Mouse (Mus musculus) layer of hippocampus, adult 9-11 months (tissue): Measurements from ENCODE around the gene Memo1.
A peak's percentile ranks its signal among the peaks of the same experiment; 100 is the strongest.
"Not testable (repeated sequence)": the region's sequence is repeated elsewhere in the genome, so short reads cannot be mapped to it uniquely, and the experiment has no call there.

Source experiments
- DNase-seq: peaks from one replicate; pipeline ENCODE4 v3.0.0; 2022

Gene Memo1

DNA sequence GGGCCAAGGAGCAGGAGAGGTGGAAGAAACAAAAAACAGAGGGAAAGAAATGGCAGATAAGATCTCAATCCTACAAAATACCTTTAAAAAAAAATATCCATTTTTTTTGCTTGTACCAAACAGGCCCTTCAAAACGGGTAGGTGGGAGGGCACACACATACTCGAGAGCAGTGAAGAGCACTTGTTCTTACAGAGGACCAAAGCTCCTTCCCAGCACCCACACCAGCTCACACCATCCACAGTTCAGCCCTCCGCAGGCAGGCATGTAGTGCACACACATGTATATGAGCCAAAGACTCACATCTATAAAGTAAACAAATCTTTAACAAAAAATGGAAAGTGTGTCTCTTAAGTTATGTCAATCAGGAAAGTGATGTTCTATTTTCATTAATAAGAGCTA, 52.5 kb downstream of the Memo1 start:
- DNase-seq: no peak

GRCm38 (mm10) chr17:74240322-74240721, 55.0 kb downstream of the Memo1 start:
- DNase-seq: no peak

DNA sequence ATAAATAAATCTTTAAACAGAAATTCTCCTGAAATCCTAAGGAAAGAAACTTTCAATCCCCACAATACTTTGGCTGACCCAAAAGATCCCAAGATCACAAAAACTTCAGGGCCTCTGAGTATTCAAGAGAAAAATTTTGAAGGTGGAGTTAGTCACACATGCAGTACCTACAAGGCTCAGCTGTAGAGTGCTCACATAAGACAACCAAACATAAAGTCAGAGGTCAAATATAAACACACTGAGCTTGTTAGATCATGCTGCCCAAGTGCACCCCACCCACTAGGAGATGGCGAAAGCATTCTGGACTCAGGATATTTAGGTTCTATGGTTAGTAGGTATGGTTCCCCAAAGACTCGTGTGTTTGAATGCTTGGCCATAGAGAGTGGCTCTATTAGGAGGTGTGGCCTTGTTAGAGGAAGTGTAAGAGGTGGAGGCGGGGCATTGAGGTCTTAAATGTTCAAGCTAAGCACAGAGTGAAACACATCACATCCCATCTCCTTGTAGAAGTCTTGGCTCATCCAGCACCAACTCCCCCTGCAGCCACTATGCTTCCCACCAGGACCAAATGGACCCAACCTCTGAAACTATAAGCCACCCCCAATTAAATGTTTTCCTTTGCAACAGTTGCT, 67.1 kb downstream of the Memo1 start:
- DNase-seq: no peak

- no peak for DNase-seq
Measured at GRCm38 (mm10) chr17:74217304-74217703, 78.0 kb downstream of the Memo1 start.

GRCm38 (mm10) chr17:74212831-74213524, 82.3 kb downstream of the Memo1 start:
- DNase-seq: not testable (repeated sequence)

DNA sequence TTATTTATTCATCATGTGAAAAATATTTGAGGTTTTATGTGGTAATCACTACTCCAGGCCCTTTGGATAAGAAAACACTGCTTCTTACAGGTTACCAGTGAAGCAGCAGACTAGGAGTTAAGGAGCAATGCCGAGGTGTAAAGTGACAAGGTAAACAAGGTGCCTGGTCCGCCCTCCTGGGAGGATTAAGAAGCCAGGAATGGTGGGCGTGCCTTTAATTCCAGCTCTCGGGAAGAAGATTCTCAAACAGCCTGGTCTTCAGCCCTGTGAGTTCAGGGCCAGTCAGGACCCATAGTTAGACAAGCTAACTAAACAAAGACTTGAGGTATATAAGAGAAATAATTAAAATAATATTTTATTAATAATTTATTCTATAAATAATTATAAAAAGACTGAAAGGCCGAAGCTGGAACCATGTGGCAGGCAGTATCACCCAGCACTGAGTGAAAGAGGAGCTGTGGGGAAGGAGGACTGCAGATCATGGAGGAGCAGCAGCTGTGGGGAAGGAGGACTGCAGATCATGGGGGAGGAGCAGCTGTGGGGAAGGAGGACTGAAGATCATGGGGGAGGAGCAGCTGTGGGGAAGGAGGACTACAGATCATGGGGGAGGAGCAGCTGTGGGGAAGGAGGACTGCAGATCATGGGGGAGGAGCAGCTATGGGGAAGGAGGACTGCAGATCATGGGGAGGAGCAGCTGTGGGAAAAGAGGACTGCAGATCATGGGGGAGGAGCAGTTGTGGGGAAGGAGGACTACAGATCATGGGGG, 86.0 kb downstream of the Memo1 start:
- no peak for DNase-seq

DNA sequence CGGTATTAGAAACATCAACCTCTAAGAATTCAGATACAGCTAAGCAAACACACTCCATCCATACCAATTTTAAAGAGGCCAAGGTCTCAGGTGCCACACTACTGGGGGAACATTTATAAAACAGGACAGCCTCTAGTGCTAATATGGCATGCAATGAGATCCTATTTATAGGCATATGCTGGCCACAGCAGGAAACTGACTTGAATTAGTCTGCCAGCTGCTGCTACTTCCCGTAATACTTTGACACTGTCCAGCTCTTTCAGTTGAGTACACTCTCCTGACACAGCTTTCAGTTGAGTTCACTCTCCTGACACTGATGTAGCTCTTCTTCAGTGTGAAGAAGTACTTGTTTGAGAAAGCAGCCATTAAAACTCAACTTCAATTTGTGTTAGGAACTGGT, 99.4 kb downstream of the Memo1 start:
- DNase-seq: no peak

DNA sequence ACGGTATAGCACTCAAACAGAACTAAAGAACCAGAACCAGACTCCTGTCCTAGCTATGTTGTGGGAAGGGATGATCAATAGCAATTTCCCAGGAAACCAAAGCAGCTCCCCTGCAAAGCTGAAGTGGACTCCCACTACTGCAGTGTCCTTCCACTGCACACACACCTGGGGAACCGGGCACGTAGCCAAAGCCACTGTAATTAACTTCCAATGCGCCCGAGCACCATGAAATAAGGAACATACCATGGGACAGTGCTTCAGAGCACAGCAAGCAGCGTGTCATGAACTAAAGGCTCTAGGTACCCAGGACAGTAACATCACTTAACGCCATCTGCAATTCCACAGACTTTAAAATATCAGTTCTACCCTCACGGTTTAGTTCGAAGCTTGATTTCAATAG, 100.6 kb downstream of the Memo1 start:
- no peak for DNase-seq

DNA sequence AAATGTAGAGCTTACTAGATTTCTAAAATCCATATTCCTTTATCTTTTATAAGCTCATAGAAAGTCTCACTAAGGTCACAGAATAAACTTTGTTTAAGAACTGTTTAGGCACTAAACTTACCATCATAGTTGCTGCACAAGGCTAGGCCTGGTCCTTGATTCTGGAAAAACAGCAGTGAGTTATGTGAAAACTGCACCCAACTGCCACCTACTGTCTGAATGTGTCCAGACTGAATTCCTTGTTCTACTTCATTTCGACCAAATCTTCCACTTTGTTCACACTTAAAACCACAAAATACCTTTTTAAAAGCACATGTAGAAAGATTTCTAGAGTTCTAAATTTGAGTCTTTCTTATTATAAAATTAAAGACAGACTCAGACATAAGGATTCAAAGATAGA, 101.9 kb downstream of the Memo1 start:
- no peak for DNase-seq

DNA sequence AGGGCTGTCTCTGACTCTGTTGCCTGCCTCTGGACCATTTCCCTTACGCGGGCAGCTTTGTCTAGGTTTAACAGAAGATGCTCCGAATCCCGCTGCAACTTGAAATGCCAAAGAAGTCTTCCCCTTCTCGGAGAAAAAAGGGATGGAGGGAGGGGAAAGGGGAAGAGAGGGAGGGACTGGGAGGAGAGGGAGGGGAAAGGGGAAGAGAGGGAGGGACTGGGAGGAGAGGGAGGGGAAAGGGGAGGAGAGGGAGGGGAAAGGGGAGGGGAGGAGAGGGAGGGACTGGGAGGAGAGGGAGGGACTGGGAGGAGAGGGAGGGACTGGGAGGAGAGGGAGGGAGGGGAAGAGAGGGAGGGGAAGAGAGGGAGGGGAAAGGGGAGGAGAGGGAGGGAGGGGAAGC, 103.9 kb downstream of the Memo1 start:
- no peak for DNase-seq

- DNase-seq: no peak
Measured at GRCm38 (mm10) chr17:74186197-74186596, 109.1 kb downstream of the Memo1 start.

GRCm38 (mm10) chr17:74184739-74185138, 110.6 kb downstream of the Memo1 start:
- DNase-seq: no peak

GRCm38 (mm10) chr17:74180889-74181288, 114.4 kb downstream of the Memo1 start:
- DNase-seq: no peak

GRCm38 (mm10) chr17:74179640-74180039, 115.7 kb downstream of the Memo1 start:
- not testable (repeated sequence) for DNase-seq

DNA sequence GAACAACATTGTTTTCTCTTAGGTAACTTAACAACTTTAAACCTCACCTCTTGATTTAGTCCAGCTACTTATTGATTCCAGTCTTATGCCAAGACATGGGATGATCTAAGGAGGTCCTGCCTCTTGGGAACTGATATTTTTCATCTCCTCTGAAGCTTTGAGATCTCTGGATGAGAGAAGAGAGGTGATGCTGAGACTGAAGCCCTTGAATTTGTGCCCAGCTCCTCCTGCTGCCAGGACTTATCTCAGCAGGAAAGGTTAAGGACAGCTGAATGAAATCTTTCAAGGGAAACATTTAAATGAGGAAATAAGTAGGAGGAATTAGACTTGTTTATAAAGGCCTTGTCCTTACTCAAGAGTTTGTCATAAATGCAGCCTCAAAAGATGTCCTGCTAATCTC, 121.6 kb downstream of the Memo1 start:
- DNase-seq: no peak

DNA sequence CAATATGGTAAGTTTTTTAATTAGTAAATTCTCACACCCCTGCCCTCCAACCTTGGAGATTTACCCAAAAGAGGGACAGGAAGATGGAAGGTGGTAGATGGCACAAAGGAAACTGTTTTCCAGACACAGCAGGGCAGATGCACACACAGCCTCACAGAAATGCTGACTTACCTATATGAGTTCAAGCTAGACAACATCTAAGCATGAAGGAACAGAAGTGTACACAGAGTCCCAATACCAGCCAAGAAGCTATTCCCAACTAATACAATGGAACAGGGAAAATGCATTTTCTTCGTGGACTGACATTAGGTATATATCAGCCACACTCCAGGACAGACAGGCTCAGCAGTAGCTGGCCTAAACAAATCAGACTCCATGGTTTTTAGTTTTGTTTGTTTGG, 122.5 kb downstream of the Memo1 start:
- no peak for DNase-seq

DNA sequence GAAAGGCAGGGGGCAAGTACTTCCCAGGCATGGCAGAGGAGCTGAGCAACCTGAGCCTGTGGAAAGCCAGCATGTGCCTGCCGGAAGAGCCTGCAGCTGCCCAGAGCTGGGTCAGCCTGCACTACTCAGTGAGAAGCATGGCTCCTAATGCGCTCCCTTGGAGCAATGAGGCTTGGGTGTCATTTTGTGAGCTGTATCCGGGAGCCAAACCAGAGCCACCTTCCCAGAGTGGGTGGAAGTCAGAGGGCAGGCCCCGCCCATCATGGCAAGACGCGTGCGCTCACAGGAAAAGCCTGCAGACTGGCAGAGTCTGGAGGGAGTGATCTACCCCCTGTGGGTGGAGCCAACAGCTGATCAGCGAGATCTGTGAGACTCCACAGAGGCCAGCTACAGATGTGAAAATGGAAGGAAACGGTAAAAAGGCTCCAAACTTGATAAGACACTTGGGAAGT, 135.9 kb downstream of the Memo1 start:
- DNase-seq: peak; percentile 19

GRCm38 (mm10) chr17:74158161-74158560, 137.2 kb downstream of the Memo1 start:
- no peak for DNase-seq
